Mouse (Mus musculus): ENCODE measurements around the gene Cyct. TPM values are rescaled to one million over a fixed set of nuclear protein-coding genes. Genes with fewer than 3 reads are reported as not detected.

The Cyct gene
- polyA plus RNA-seq, 1 experiment from 2014 or later, result not detected

GRCm38 (mm10) chr2:76370656-76370922, 10.3 kb upstream of the Cyct start:
- H3K4me2 ChIP-seq, result peak overlapping the region; percentile 95
- WGBS, result 4% methylated on average over 7 of the region's 7 CpGs

GRCm38 (mm10) chr2:76369821-76370655, 9.8 kb upstream of the Cyct start, which contains the start of gene Rbm45:
TSS of gene Rbm45 (plus strand) at chr2:76369984.
- Histone ChIP-seq H3K36me3 (peaks cover 19% of the 10 kb centered on the region), H3K27ac (no peak within 1 kb of the TSS; the same call in 1 of the 2 replicates), H3K9me3 (no peaks in the 10 kb centered on the region), H3K4me3 (peak within 1 kb of the TSS; percentile 86), H3K4me2 (peak within 1 kb of the TSS; percentile 95), H3K4me1 (peaks cover 5% of the 10 kb centered on the region), H3K27me3 (no peaks in the 10 kb centered on the region), H3K9ac (peak within 1 kb of the TSS; percentile 71)
- WGBS, result under 1% methylated on average over 61 of the region's 61 CpGs
- peak; percentile 85 for ATAC-seq (ENCODE audit: borderline replicate concordance, extremely low read depth, low FRiP score, low TSS enrichment)

More at GRCm38 (mm10) chr2:76370656-76370922, 10.3 kb upstream of the Cyct start:
- Histone ChIP-seq H3K9me3 (no peaks in the 10 kb centered on the region), H3K4me3 (peak overlapping the region; percentile 86), H3K27ac (no peak overlapping the region), H3K4me1 (peaks cover 5% of the 10 kb centered on the region), H3K36me3 (peaks cover 22% of the 10 kb centered on the region), H3K9ac (peak overlapping the region; percentile 71), H3K27me3 (no peaks in the 10 kb centered on the region)
- no peak for ATAC-seq (ENCODE audit: borderline replicate concordance, extremely low read depth, low FRiP score, low TSS enrichment)

- H3K9ac ChIP-seq, result no peak overlapping the region
- ATAC-seq (ENCODE audit: borderline replicate concordance, extremely low read depth, low FRiP score, low TSS enrichment), result no peak
- WGBS, result 73% methylated on average over 13 of the region's 13 CpGs
- no peaks in the 10 kb centered on the region for H3K9me3 ChIP-seq
- H3K36me3 ChIP-seq, result peaks cover 19% of the 10 kb centered on the region
- no peak overlapping the region for H3K4me2 ChIP-seq
- peaks cover 5% of the 10 kb centered on the region for H3K4me1 ChIP-seq
- no peaks in the 10 kb centered on the region for H3K27me3 ChIP-seq
- H3K27ac ChIP-seq, result no peak overlapping the region
- H3K4me3 ChIP-seq, result no peak overlapping the region
Observed at GRCm38 (mm10) chr2:76368861-76369660, 8.8 kb upstream of the Cyct start.

DNA sequence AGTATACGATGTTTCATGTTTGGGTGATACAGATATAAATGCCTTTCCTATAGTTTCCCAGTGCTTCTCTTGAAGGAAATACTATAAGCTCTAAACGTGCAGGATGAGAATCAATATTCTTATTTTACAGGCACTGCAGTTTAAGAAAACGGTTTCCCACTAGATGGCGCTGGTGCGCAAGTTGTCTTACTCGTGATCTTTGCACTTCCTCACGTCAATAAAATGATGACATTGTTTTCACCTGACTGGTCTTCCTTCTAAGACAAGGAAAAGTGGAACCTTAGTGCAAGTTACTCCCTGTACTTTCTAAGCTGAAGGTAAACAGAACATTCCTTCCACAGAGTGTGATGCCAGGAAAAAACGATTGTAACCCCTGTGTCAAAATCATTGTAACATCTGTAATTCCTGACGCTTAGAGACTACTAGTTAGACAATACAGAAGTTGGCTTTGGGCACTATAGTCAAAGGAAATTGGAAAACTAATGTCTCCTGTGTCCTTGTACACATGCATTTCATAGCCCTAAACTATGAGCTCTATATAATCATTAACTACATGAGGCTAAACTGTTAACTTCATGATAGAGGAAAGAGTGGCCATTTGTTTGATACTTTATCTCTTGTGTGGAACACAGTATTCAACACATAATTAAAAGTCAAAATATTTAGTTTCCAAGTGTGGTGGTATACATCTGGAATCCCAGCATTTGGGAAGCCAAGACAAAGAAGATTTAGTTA, 7.1 kb upstream of the Cyct start:
- peaks cover 5% of the 10 kb centered on the region; the same call in 1 of the 2 replicates for H3K36me3 ChIP-seq
- H3K9ac ChIP-seq, result no peak overlapping the region
- no peak overlapping the region for H3K27ac ChIP-seq
- WGBS, result 12% methylated on average over 9 of the region's 9 CpGs
- H3K4me2 ChIP-seq, result no peak overlapping the region
- H3K9me3 ChIP-seq, result no peaks in the 10 kb centered on the region
- no peaks in the 10 kb centered on the region for H3K27me3 ChIP-seq
- no peak for ATAC-seq (ENCODE audit: borderline replicate concordance, extremely low read depth, low FRiP score, low TSS enrichment)
- no peak overlapping the region for H3K4me3 ChIP-seq
- peaks cover 5% of the 10 kb centered on the region for H3K4me1 ChIP-seq

DNA sequence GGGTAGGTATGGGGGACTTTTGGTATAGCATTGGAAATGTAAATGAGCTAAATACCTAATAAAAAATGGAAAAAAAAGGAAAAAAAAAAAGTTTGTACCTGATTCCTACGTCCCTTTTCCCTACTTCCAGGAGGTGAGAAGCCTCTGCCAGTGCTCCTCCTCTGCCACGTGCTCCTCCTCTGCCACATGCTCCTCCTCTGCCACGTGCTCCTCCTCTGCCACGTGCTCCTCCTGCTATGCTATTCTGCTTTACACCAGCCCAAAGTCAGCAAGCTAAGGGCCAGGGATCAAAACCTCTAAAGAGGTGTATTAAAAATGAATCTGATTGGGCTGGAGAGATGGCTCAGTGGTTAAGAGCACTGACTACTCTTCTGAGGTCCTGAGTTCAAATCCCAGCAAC, 5.6 kb upstream of the Cyct start:
- H3K9ac ChIP-seq, result no peak overlapping the region
- H3K27ac ChIP-seq, result no peak overlapping the region
- no peak overlapping the region for H3K4me3 ChIP-seq
- no peaks in the 10 kb centered on the region for H3K27me3 ChIP-seq
- no peak for ATAC-seq (ENCODE audit: borderline replicate concordance, extremely low read depth, low FRiP score, low TSS enrichment)
- 65% methylated on average over 4 of the region's 4 CpGs for WGBS
- H3K4me2 ChIP-seq, result no peak overlapping the region
- no peaks in the 10 kb centered on the region for H3K9me3 ChIP-seq
- peaks cover 1% of the 10 kb centered on the region for H3K4me1 ChIP-seq
- no peaks in the 10 kb centered on the region for H3K36me3 ChIP-seq

DNA sequence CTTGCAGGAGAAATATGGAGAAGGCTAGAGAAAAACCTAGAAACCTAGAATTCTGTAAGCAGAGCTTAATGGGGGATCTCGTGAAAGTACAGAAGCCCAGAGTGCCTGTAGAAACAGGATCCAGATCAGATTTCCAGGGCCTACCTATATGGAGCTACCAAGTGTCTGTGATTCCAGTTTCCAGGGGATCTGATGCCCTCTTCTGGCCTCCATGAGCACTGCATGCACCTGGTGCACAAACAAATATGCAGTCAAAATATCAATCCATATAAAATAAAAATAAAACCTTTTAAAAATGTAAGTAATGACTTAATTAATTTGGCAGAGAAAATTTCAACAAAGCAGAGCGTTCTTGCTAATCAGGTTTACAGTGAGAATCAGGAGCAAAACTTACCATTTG, 1.9 kb upstream of the Cyct start:
- no peak overlapping the region for H3K4me3 ChIP-seq
- no peaks in the 10 kb centered on the region for H3K9me3 ChIP-seq
- H3K27me3 ChIP-seq, result no peaks in the 10 kb centered on the region
- no peaks in the 10 kb centered on the region for H3K4me1 ChIP-seq
- no peak overlapping the region for H3K9ac ChIP-seq
- H3K36me3 ChIP-seq, result no peaks in the 10 kb centered on the region
- ATAC-seq (ENCODE audit: borderline replicate concordance, extremely low read depth, low FRiP score, low TSS enrichment), result no peak
- H3K27ac ChIP-seq, result no peak overlapping the region
- WGBS, result 53% methylated on average over 2 of the region's 2 CpGs
- H3K4me2 ChIP-seq, result no peak overlapping the region

GRCm38 (mm10) chr2:76347839-76348238, 12.4 kb downstream of the Cyct start:
- H3K36me3 ChIP-seq, result no peaks in the 10 kb centered on the region
- 72% methylated on average over 6 of the region's 6 CpGs for WGBS
- ATAC-seq (ENCODE audit: borderline replicate concordance, extremely low read depth, low FRiP score, low TSS enrichment), result no peak
- no peaks in the 10 kb centered on the region for H3K27me3 ChIP-seq
- H3K4me1 ChIP-seq, result no peaks in the 10 kb centered on the region
- no peak overlapping the region for H3K9ac ChIP-seq
- H3K9me3 ChIP-seq, result no peaks in the 10 kb centered on the region
- no peak overlapping the region for H3K4me3 ChIP-seq
- no peak overlapping the region for H3K27ac ChIP-seq
- no peak overlapping the region for H3K4me2 ChIP-seq

DNA sequence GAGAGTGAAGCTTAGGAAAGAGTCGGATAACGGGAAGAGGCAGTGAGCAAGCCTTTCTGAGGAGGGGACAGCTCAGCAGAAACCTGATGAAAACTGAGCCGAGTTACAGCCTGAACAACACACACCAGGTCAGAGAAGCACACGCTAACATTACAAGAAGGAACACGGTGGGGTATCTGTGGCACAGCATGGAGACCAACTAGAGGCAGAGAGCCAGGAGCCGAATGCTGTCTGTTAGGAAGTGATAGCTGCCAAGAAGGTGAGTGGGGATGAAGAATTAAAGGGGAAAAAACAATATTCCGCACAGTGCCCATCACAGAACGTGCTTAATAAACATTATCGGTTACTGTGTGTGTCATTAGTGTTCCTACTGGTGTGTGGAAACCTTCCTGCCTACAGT, 18.1 kb downstream of the Cyct start:
- no peak for ATAC-seq (ENCODE audit: borderline replicate concordance, extremely low read depth, low FRiP score, low TSS enrichment)
- H3K9me3 ChIP-seq, result no peaks in the 10 kb centered on the region
- no peaks in the 10 kb centered on the region for H3K36me3 ChIP-seq
- H3K4me2 ChIP-seq, result no peak overlapping the region
- H3K4me3 ChIP-seq, result no peak overlapping the region
- WGBS, result 80% methylated on average over 9 of the region's 9 CpGs
- H3K27ac ChIP-seq, result no peak overlapping the region
- 0 out of 2 replicates have a peak, but pooled peaks cover 10% of the 10 kb centered on the region for H3K27me3 ChIP-seq
- H3K4me1 ChIP-seq, result 0 out of 2 replicates have a peak, but pooled peaks cover 3% of the 10 kb centered on the region
- no peak overlapping the region for H3K9ac ChIP-seq

GRCm38 (mm10) chr2:76338215-76339156, 21.8 kb downstream of the Cyct start, which contains the start of gene Pde11a:
TSS of gene Pde11a (minus strand) at chr2:76338774.
- no peaks in the 10 kb centered on the region for H3K9me3 ChIP-seq
- H3K27ac ChIP-seq, result no peak within 1 kb of the TSS
- ATAC-seq (ENCODE audit: borderline replicate concordance, extremely low read depth, low FRiP score, low TSS enrichment), result peak; percentile 52; the same call in 1 of the 2 replicates
- H3K4me2 ChIP-seq, result peak within 1 kb of the TSS; percentile 93
- 0 out of 2 replicates have a peak, but pooled peaks cover 3% of the 10 kb centered on the region for H3K4me1 ChIP-seq
- H3K36me3 ChIP-seq, result no peaks in the 10 kb centered on the region
- 15% methylated on average over 41 of the region's 41 CpGs for WGBS
- H3K9ac ChIP-seq, result peak within 1 kb of the TSS; percentile 7; the same call in 1 of the 2 replicates
- H3K4me3 ChIP-seq, result peak within 1 kb of the TSS; percentile 45
- 0 out of 2 replicates have a peak, but pooled peaks cover 10% of the 10 kb centered on the region for H3K27me3 ChIP-seq

DNA sequence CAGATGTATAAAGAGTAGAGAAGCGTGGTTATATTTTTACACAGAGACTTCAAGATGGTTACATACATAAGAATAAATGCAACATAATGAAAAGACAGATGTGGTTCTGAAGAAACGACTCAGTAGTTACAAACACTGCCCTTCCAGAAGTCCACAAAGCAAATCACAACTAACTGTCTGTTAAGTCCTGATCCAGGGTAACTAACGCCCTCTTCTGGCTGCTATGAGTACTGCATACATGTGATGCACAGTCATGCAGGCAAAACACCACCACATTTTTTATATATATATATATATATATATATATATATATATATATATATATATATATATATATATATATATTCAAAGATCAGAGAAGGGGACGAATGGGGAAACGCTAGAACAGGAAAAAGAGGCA, 25.7 kb downstream of the Cyct start:
- no peak for ATAC-seq (ENCODE audit: borderline replicate concordance, extremely low read depth, low FRiP score, low TSS enrichment)
- no peaks in the 10 kb centered on the region for H3K36me3 ChIP-seq
- H3K9ac ChIP-seq, result no peak overlapping the region
- no peak overlapping the region for H3K27ac ChIP-seq
- 0 out of 2 replicates have a peak, but pooled peaks cover 10% of the 10 kb centered on the region for H3K27me3 ChIP-seq
- 78% methylated on average over 5 of the region's 5 CpGs for WGBS
- no peak overlapping the region for H3K4me2 ChIP-seq
- H3K9me3 ChIP-seq, result no peaks in the 10 kb centered on the region
- H3K4me3 ChIP-seq, result no peak overlapping the region
- 0 out of 2 replicates have a peak, but pooled peaks cover 3% of the 10 kb centered on the region for H3K4me1 ChIP-seq

Data from lung, embryonic 15.5 days (tissue).